Mouse (Mus musculus) layer of hippocampus, postnatal 10 days (tissue): Measurements from ENCODE around the gene Zbtb8os. TPM values are rescaled to one million over a fixed set of nuclear protein-coding genes. Genes with fewer than 3 reads are reported as not detected.

Source experiments
- total RNA-seq, 2 experiments: library from RNA; stranded (reverse); gene quantifications; 2 replicates each; pipeline ENCODE4 v1.2.3; 2021

Zbtb8os gene
- total RNA-seq, 2 experiments from 2014 or later = 26.9 to 30.2 TPM

Other genes starting within 250 kb of the Zbtb8os start
- gene Tmem54, start 230.1 kb upstream of the Zbtb8os start, total RNA-seq = not detected
- 100 to 1,000 TPM; 910 to 956 TPM for gene Hpca, start 213.7 kb upstream of the Zbtb8os start, total RNA-seq
- gene Fndc5, start 198.7 kb upstream of the Zbtb8os start, total RNA-seq = 10 to 100 TPM; 41.4 to 42.9 TPM
- gene S100pbp, start 146.0 kb upstream of the Zbtb8os start, total RNA-seq = 10 to 100 TPM; 36.8 to 37.0 TPM
- gene Yars, start 145.9 kb upstream of the Zbtb8os start, total RNA-seq = 100 to 1,000 TPM in 1 of 2 experiments, 10 to 100 TPM in 1; 99.0 to 109 TPM
- 10 to 100 TPM; 11.4 to 12.1 TPM for gene C77080, start 74.3 kb upstream of the Zbtb8os start, total RNA-seq
- 1 to 10 TPM; 1.6 to 1.7 TPM for gene Sync, start 48.1 kb upstream of the Zbtb8os start, total RNA-seq
- 100 to 1,000 TPM; 124 to 139 TPM for gene Rbbp4, start 325 bp upstream of the Zbtb8os start, total RNA-seq
- gene Zbtb8a, start 42.4 kb downstream of the Zbtb8os start, total RNA-seq = 1 to 10 TPM; 7.8 to 8.0 TPM
- 1 to 10 TPM; 4.4 to 5.1 TPM for gene Zbtb8b, start 105.2 kb downstream of the Zbtb8os start, total RNA-seq
- gene Bsdc1, start 125.9 kb downstream of the Zbtb8os start, total RNA-seq = 10 to 100 TPM; 41.4 to 46.9 TPM
- under 1 TPM; 0.37 to 0.51 TPM for gene Tssk3, start 155.3 kb downstream of the Zbtb8os start, total RNA-seq
- gene Fam229a, start 155.5 kb downstream of the Zbtb8os start, total RNA-seq = 1 to 10 TPM; 1.0 to 2.0 TPM
- 100 to 1,000 TPM; 713 to 734 TPM for gene Marcksl1, start 177.9 kb downstream of the Zbtb8os start, total RNA-seq
- 10 to 100 TPM; 40.5 to 40.9 TPM for gene Hdac1, start 207.0 kb downstream of the Zbtb8os start, total RNA-seq
- 1 to 10 TPM; 9.1 to 9.3 TPM for gene Lck, start 237.9 kb downstream of the Zbtb8os start, total RNA-seq
- not detected for gene Fam167b, start 242.9 kb downstream of the Zbtb8os start, total RNA-seq